Mouse (Mus musculus): ENCODE measurements around the gene Coro1b. TPM values are rescaled to one million over a fixed set of nuclear protein-coding genes. Genes with fewer than 3 reads are reported as not detected.

The Coro1b gene
- polyA plus RNA-seq, 1 experiment from 2014 or later: 150 TPM

DNA sequence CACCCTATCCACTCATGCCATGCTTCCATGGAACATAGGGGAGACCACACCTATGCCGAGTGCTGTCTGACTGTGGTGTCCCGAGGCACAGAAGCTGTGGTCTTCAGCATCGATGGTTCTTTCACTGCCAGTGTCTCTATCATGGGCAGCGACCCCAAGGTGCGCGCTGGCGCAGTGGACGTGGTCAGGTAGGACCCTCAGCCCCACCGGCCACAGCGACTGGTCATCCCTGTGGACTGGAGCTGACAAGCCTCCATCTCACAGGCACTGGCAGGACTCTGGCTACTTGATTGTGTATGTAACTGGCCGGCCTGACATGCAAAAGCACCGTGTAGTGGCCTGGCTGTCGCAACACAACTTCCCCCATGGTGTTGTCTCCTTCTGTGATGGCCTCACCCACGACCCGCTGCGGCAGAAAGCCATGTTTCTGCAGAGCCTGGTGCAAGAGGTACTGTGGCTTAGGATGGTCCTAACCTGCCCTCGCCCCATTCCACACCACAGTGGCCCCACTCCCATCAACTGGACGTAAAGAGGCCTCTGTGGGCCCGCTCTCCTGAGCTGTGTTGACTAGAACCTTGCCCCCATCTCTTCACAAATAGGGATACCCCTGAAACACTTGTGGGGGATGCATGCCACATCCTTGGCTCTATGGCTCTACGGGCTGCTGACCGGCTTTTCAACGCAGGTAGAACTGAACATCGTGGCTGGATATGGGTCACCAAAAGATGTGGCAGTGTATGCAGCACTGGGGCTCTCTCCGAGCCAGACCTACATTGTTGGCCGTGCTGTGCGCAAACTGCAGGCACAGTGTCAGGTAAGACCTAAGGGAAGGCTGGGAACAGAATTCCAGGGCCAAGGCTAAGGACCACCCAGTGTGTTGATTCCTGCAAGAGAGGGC, 36.1 kb upstream of the Coro1b start:
- Histone ChIP-seq H3K4me2 (no peak overlapping the region), H3K9me3 (no peaks in the 10 kb centered on the region), H3K4me3 (no peak overlapping the region), H3K36me3 (peaks cover 59% of the 10 kb centered on the region), H3K9ac (peak overlapping the region; percentile 46; the same call in 1 of the 2 replicates), H3K27ac (no peak overlapping the region), H3K27me3 (no peaks in the 10 kb centered on the region), H3K4me1 (no peaks in the 10 kb centered on the region)
- ATAC-seq (ENCODE audit: insufficient number of reproducible peaks, insufficient read depth, low FRiP score, low TSS enrichment, low read depth): no peak
- 93% methylated on average over 26 of the region's 26 CpGs for WGBS

DNA sequence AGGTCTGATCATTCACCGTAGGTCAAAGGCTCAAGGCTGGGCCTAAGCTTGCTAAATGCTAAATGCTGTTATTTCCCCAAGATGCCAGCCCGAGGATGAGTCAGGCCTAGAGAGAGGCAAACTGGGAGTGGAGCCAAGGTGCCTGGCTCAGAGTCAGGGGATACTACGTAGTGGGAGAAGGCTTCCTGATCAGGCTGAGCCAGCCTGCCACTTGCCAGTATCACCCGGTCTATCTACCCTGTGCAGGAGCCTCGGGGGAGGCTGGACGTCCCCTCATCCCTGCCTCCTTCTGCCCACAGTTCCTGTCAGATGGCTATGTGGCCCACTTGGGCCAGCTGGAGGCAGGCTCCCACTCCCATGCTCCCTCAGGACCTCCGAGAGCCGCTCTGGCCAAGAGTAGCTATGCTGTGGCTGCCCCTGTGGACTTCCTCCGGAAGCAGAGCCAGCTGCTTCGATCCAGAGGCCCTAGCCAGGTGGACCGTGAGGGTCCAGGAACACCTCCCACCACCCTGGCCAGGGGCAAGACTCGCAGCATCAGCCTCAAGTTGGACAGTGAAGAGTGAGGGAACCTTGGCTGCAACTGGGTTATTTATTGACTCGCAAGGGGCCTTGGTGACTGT, 35.1 kb upstream of the Coro1b start:
- no peak for ATAC-seq (ENCODE audit: insufficient number of reproducible peaks, insufficient read depth, low FRiP score, low TSS enrichment, low read depth)
- Histone ChIP-seq H3K27me3 (no peaks in the 10 kb centered on the region), H3K9me3 (no peaks in the 10 kb centered on the region), H3K4me1 (no peaks in the 10 kb centered on the region), H3K36me3 (peaks cover 67% of the 10 kb centered on the region), H3K27ac (no peak overlapping the region), H3K9ac (peak overlapping the region; percentile 46; the same call in 1 of the 2 replicates), H3K4me3 (no peak overlapping the region), H3K4me2 (no peak overlapping the region)
- 85% methylated on average over 13 of the region's 13 CpGs for WGBS

DNA sequence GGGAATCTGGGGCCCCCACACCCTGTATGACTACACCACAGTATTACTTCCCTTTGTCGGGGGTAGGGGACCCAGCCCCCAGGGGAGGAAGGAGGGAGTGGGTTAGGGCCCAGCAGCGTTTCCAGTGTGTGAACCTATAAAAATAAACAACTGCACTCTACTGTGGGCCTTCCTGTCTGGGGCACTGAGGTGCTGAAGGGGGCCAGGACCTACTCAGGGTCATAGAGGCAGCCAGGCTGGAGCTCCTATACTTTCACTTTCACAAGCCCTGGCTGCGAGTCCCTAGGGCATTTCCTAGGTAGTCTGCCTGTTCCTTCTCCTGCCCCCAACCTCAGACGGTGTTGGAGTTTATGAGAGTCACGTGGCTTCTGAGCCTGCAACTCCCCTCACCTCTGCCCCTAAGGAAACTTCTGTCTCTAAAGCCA, 34.6 kb upstream of the Coro1b start:
- H3K27me3 ChIP-seq: no peaks in the 10 kb centered on the region
- H3K9me3 ChIP-seq: no peaks in the 10 kb centered on the region
- no peak overlapping the region for H3K4me3 ChIP-seq
- H3K36me3 ChIP-seq: peaks cover 67% of the 10 kb centered on the region
- ATAC-seq (ENCODE audit: insufficient number of reproducible peaks, insufficient read depth, low FRiP score, low TSS enrichment, low read depth): no peak
- H3K9ac ChIP-seq: no peak overlapping the region
- H3K27ac ChIP-seq: no peak overlapping the region
- H3K4me2 ChIP-seq: no peak overlapping the region
- no peaks in the 10 kb centered on the region for H3K4me1 ChIP-seq
- 68% methylated on average over 5 of the region's 5 CpGs for WGBS

DNA sequence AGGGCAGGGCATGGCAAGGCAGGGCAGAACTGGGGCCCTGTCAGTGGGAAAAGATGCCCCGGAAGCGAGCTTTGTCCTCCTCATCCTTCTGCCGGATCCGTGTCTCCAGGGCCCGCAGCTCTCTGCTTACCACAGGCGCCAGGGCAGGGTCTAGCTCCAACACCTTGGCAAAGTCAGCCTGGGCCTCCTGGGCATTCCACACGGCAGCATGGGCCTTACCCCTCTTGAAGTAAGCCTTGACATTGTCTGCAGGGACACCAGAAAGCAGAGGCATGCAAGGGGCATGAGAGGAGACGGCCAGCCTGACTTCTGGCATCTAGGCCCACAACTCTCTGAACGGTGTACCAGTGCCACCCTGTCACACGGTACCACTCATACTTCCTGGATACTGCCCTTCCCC, 33.9 kb upstream of the Coro1b start:
- 89% methylated on average over 10 of the region's 10 CpGs for WGBS
- H3K9me3 ChIP-seq: no peaks in the 10 kb centered on the region
- H3K4me1 ChIP-seq: peaks cover under 1% of the 10 kb centered on the region; the same call in 1 of the 2 replicates
- H3K4me2 ChIP-seq: no peak overlapping the region
- H3K36me3 ChIP-seq: peaks cover 67% of the 10 kb centered on the region
- no peak overlapping the region for H3K9ac ChIP-seq
- H3K4me3 ChIP-seq: no peak overlapping the region
- H3K27me3 ChIP-seq: no peaks in the 10 kb centered on the region
- no peak for ATAC-seq (ENCODE audit: insufficient number of reproducible peaks, insufficient read depth, low FRiP score, low TSS enrichment, low read depth)
- no peak overlapping the region for H3K27ac ChIP-seq

DNA sequence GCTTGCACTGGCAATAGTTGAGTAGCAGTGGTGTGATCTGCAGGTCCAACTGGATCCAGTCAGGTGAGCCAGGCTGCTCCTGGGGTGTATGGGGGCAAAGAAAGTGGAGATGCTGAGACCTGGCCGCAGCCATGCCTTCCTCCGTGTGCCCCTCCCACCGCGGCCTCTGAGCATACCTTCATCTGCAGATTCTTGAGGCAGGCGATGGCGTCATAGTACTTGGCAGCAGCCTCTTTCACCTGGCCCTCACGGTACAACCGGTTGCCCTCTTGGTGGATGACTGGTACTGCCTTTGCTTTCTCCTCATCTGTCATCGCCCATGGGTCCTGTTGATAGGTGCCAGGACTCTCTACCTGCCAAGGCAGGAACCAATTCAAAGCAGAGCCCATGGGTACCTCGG, 33.3 kb upstream of the Coro1b start:
- Histone ChIP-seq H3K4me1 (peaks cover 7% of the 10 kb centered on the region), H3K27ac (no peak overlapping the region), H3K4me2 (no peak overlapping the region), H3K9ac (no peak overlapping the region), H3K9me3 (no peaks in the 10 kb centered on the region), H3K4me3 (no peak overlapping the region), H3K36me3 (peaks cover 67% of the 10 kb centered on the region), H3K27me3 (no peaks in the 10 kb centered on the region)
- no peak for ATAC-seq (ENCODE audit: insufficient number of reproducible peaks, insufficient read depth, low FRiP score, low TSS enrichment, low read depth)
- WGBS: 94% methylated on average over 10 of the region's 10 CpGs

DNA sequence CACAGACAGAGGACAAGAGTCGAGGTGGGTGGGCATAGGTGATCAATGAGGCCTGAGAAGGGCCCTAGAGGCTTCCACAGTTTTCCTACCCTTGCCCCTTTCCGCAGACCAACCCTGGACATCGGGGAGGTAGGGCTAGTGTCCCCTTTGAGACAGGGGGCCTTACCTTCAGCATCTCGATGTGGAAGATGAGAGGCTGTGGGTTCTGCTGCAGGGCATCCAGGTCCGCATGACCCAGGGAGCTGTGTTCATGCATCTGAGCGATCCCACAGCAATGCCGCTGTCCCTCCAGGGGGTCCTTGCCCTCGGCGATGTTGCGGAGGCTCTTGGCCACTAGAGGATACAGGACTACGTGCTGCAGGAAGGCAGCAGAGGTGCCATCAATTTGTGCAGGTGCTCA, 32.6 kb upstream of the Coro1b start:
- 84% methylated on average over 11 of the region's 11 CpGs for WGBS
- Histone ChIP-seq H3K4me3 (no peak overlapping the region), H3K27me3 (no peaks in the 10 kb centered on the region), H3K27ac (no peak overlapping the region), H3K9ac (no peak overlapping the region), H3K9me3 (no peaks in the 10 kb centered on the region), H3K36me3 (peaks cover 67% of the 10 kb centered on the region), H3K4me2 (no peak overlapping the region), H3K4me1 (peaks cover 13% of the 10 kb centered on the region)
- no peak for ATAC-seq (ENCODE audit: insufficient number of reproducible peaks, insufficient read depth, low FRiP score, low TSS enrichment, low read depth)

DNA sequence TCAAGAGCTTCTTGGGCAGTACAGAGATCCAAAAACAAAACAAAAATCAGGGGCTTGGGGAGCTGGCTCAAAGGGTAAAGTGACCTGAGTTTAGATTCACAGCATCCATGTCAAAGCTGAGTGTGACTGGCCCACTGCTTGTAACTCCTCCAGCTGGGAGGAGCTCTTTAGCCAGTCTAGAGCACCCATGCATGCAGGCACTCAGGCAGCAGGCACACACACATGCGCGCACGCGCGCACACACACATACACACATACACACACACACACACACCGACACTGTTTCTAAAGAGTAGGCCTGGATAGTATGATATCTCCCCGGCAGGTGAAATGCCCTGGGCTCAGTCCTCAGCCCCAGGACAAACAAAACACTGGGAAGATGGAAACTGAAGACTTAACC, 31.4 kb upstream of the Coro1b start:
- Histone ChIP-seq H3K9ac (no peak overlapping the region), H3K4me2 (no peak overlapping the region), H3K9me3 (no peaks in the 10 kb centered on the region), H3K4me3 (no peak overlapping the region), H3K27ac (no peak overlapping the region), H3K4me1 (peaks cover 16% of the 10 kb centered on the region), H3K36me3 (peaks cover 60% of the 10 kb centered on the region), H3K27me3 (no peaks in the 10 kb centered on the region)
- WGBS: 94% methylated on average over 7 of the region's 7 CpGs
- ATAC-seq (ENCODE audit: insufficient number of reproducible peaks, insufficient read depth, low FRiP score, low TSS enrichment, low read depth): no peak

DNA sequence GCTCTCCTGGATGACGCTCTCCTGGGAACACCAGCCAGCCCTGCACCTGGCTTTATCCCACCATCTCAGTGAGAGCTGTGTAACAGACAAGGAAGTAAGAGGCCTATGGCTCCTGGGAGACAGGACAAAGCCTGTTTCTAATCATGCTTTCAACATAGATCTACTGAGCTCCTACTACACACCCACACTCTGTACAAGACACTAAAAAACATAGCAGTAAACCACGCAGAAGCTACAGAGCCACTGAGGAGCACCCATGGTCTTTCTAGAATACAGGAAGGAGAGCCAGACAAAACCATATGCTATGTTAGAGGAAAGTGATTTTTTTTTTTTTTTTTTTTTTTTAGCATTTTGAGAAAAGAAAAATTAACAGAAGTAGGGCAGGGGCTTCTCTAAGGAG, 30.1 kb upstream of the Coro1b start:
- H3K4me3 ChIP-seq: no peak overlapping the region
- no peak overlapping the region for H3K27ac ChIP-seq
- peaks cover 16% of the 10 kb centered on the region for H3K4me1 ChIP-seq
- 87% methylated on average over 2 of the region's 2 CpGs for WGBS
- no peak overlapping the region for H3K9ac ChIP-seq
- no peaks in the 10 kb centered on the region for H3K9me3 ChIP-seq
- H3K36me3 ChIP-seq: peaks cover 46% of the 10 kb centered on the region
- ATAC-seq (ENCODE audit: insufficient number of reproducible peaks, insufficient read depth, low FRiP score, low TSS enrichment, low read depth): no peak
- H3K27me3 ChIP-seq: no peaks in the 10 kb centered on the region
- H3K4me2 ChIP-seq: no peak overlapping the region

DNA sequence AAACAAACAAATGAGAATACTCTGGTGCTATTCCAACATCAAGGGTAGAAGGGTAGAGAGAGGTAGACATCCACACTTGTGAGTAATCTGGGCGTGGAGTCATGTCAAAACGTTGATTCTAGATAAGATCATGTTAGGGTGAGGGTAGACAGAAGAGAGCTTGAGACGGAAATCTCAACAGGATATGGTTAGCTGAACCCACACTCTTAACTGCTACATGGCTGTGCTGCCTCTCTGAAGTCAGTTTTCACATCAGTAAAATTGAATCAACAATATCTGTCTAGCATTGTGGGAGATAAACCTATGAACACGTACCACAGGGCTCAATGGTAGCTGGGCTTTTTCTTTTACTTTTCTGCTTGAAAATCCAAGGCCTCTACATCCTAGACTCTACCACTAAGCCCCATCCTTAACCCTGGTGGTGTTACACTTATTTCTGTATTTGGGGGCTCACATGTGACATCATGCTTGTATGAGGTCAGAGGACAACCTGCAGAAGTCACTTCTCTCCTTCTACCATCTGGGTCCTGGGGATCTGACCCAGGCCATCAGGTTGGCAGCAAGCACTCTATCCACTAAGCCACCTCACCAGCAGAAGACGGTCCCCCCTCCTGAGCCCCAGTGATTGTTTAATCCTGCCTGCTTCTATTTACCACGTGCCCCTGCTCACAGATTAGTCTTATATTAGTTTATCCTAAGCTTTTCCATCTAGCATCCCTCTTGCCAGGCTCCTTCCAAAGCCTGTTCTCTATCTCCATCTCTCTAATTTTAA, 28.5 kb upstream of the Coro1b start:
- Histone ChIP-seq H3K36me3 (peaks cover 31% of the 10 kb centered on the region), H3K27me3 (no peaks in the 10 kb centered on the region), H3K27ac (no peak overlapping the region), H3K9me3 (no peaks in the 10 kb centered on the region), H3K9ac (no peak overlapping the region), H3K4me2 (peak overlapping the region; percentile 61), H3K4me1 (peaks cover 30% of the 10 kb centered on the region), H3K4me3 (no peak overlapping the region)
- no peak for ATAC-seq (ENCODE audit: insufficient number of reproducible peaks, insufficient read depth, low FRiP score, low TSS enrichment, low read depth)
- WGBS: 90% methylated on average over 6 of the region's 6 CpGs

DNA sequence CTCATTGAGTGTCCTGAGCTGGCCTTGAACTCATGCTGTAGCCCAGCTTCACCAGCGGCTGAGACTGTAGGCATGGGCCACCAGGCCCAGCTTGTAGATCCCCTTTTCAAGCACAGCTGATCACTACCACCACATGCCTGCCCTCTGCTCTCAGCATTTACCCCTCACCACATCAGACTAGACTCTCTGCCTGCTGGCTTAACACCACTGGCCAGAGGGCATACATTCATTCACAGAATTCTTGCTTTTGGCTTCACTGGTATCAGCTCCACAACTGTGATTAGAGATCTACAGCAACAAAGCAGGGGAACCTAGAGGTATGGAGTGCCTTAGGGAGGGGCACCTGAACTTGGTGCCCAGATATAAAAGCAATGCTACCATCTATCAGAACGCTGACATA, 27.9 kb upstream of the Coro1b start:
- Histone ChIP-seq H3K4me1 (peaks cover 34% of the 10 kb centered on the region), H3K9ac (no peak overlapping the region), H3K9me3 (no peaks in the 10 kb centered on the region), H3K27me3 (no peaks in the 10 kb centered on the region), H3K4me2 (peak overlapping the region; percentile 61), H3K27ac (no peak overlapping the region), H3K36me3 (peaks cover 25% of the 10 kb centered on the region), H3K4me3 (peak overlapping the region; percentile 52)
- 95% methylated on average over 2 of the region's 2 CpGs for WGBS
- ATAC-seq (ENCODE audit: insufficient number of reproducible peaks, insufficient read depth, low FRiP score, low TSS enrichment, low read depth): no peak

DNA sequence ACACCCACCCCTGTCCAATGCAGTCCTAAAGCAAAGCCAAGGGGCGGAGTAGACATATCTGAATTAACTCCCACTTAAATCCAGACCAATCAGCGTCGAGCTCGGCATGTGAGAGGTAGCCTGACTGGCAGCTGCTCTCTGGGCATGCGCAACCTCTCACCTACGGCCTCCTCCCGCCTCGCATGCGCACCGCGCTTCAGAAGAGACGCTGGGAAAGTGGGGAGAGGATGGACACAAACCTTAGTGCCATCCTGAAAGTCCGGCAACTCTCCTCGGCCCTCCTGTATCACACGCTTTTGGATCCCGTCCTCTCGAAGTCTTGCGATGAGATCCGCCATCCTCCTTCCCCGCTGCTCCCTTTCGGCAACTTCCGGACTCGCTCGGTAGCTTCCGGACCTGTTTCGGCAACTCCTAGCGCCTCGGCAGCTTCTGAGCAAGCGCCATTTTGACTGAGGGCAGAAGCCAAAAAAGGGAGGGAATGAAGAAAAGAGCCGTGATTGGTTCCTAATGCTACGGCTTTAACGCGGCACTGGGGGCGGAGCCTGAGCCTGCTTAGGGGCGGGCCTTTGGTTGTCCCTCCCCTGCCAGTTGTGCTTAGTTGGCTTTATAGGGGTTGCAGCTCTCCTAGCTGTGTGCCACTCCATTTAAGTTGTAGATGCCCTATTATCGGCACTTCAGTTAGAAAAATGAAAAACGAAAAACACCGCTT, 27.2 kb upstream of the Coro1b start:
- H3K27me3 ChIP-seq: no peaks in the 10 kb centered on the region
- peak overlapping the region; percentile 52 for H3K4me3 ChIP-seq
- H3K9ac ChIP-seq: peak overlapping the region; percentile 78
- peak; percentile 60 for ATAC-seq (ENCODE audit: insufficient number of reproducible peaks, insufficient read depth, low FRiP score, low TSS enrichment, low read depth)
- 3% methylated on average over 38 of the region's 38 CpGs for WGBS
- H3K4me1 ChIP-seq: peaks cover 34% of the 10 kb centered on the region
- H3K36me3 ChIP-seq: peaks cover 18% of the 10 kb centered on the region
- H3K27ac ChIP-seq: peak overlapping the region; percentile 85
- H3K9me3 ChIP-seq: no peaks in the 10 kb centered on the region
- H3K4me2 ChIP-seq: peak overlapping the region; percentile 61
